Mouse (Mus musculus) hindbrain, embryonic 14.5 days (tissue): ENCODE measurements around the gene Cabp2. TPM values are rescaled to one million over a fixed set of nuclear protein-coding genes. Genes with fewer than 3 reads are reported as not detected.

Experiments
- ATAC-seq: fragments of 200-750 bp; cut with Nextera tagmentation; 2 replicates; pipeline ENCODE4 v1.8.0; 2017; ENCODE audit warnings: moderate number of reproducible peaks, mild to moderate bottlenecking, moderate TSS enrichment, moderate library complexity; ENCODE audit not compliant: low FRiP score
- DNase-seq: peaks from one replicate; pipeline ENCODE4 v3.0.0-alpha.2; 2015; ENCODE audit warnings: low spot score
- H3K27ac ChIP-seq: fragments of 300-500 bp; sonication (generic); 2 replicates; pipeline ENCODE4 v1.5.1; 2014; ENCODE audit warnings: mild to moderate bottlenecking, moderate library complexity
- H3K27me3 ChIP-seq: fragments of 300-500 bp; sonication (generic); 2 replicates; pipeline ENCODE4 v1.6.1; 2014; ENCODE audit warnings: mild to moderate bottlenecking, low read length, mixed read lengths; ENCODE audit not compliant: control insufficient read depth, insufficient read depth
- H3K36me3 ChIP-seq: fragments of 300-500 bp; sonication (generic); replicated peaks from 2 replicates; pipeline ENCODE4 v1.6.1; 2014; ENCODE audit not compliant: control insufficient read depth, insufficient read depth
- H3K4me1 ChIP-seq: fragments of 300-500 bp; sonication (generic); replicated peaks from 2 replicates; pipeline ENCODE4 v1.6.1; 2014; ENCODE audit warnings: antibody characterized with exemption, low read length, mixed read lengths; ENCODE audit not compliant: control insufficient read depth, insufficient read depth
- H3K4me2 ChIP-seq: fragments of 300-500 bp; sonication (generic); replicated peaks from 2 replicates; pipeline ENCODE4 v1.6.1; 2014; ENCODE audit warnings: mild to moderate bottlenecking, moderate library complexity
- H3K4me3 ChIP-seq: fragments of 300-500 bp; sonication (generic); replicated peaks from 2 replicates; pipeline ENCODE4 v1.5.1; 2014; ENCODE audit warnings: mild to moderate bottlenecking, low read length
- H3K9ac ChIP-seq: fragments of 300-500 bp; sonication (generic); 2 replicates; pipeline ENCODE4 v1.6.1; 2014
- H3K9me3 ChIP-seq: fragments of 300-500 bp; sonication (generic); 2 replicates; pipeline ENCODE4 v1.6.1; 2016; ENCODE audit warnings: low read length; ENCODE audit not compliant: control insufficient read depth
- WGBS: fragments of 180-500 bp; shearing (Covaris S2); extraction: QIAGEN DNeasy Blood & Tissue Kit; methylation state at CpG from one replicate; pipeline ENCODE4 v1.1.7; 2014; 5-methylcytosine and 5-hydroxymethylcytosine counted together
- polyA plus RNA-seq: library from polyadenylated mRNA; unstranded; fragments of >200 nt; fragmentation: Nextera tagmentation; extraction: Ambion mirVana; gene quantifications from 2 replicates; pipeline ENCODE4 v1.2.1, GENCODE M21; 2014

Cabp2 gene
- polyA plus RNA-seq, 1 experiment from 2014 or later: not detected

DNA sequence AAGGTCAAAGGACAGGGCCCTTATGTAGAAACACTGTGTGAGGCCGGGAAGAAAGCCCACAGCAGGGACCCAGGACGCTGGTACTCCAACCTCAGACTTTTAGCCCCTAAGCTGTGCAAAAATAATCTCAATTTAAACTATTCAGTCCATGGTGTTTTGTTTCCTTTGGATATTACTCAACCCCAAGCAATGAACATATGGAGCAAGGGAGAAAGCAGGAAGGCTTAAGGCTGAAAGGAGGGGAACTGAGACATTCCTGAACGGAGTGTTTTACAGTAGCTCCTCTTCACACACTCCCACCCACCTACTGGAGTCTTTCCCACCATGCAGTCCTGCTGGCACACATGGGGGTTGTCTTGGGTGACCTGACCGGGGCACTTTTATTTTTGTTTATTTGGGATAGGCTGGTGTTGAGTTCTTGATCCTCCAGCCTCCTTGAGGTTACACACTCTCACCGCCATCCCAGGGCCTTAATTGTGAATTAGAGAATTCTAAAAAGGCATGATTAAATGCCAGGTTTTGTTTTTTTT lies 13.5 kb downstream of the Cabp2 start:
- no peaks in the 10 kb centered on the region for H3K27me3 ChIP-seq
- no peaks in the 10 kb centered on the region for H3K36me3 ChIP-seq
- 78% methylated on average over 5 of the region's 5 CpGs for WGBS
- ATAC-seq: no peak
- no peak overlapping the region for H3K4me2 ChIP-seq
- no peaks in the 10 kb centered on the region for H3K9me3 ChIP-seq
- H3K9ac ChIP-seq: no peak overlapping the region
- no peak overlapping the region for H3K27ac ChIP-seq
- H3K4me3 ChIP-seq: no peak overlapping the region
- peaks cover 29% of the 10 kb centered on the region for H3K4me1 ChIP-seq
- DNase-seq: no peak

- peak overlapping the region; percentile 66; the same call in 1 of the 2 replicates for H3K4me3 ChIP-seq
- peaks cover 38% of the 10 kb centered on the region for H3K4me1 ChIP-seq
- H3K27me3 ChIP-seq: no peaks in the 10 kb centered on the region
- WGBS: 68% methylated on average over 3 of the region's 3 CpGs
- no peak for ATAC-seq
- no peaks in the 10 kb centered on the region for H3K9me3 ChIP-seq
- no peaks in the 10 kb centered on the region for H3K36me3 ChIP-seq
- peak overlapping the region; percentile 73 for H3K4me2 ChIP-seq
- H3K27ac ChIP-seq: 0 out of 2 replicates have a peak overlapping the region, but pooled peaks have one; percentile 89
- DNase-seq: no peak
- no peak overlapping the region for H3K9ac ChIP-seq
Measured at GRCm38 (mm10) chr19:4095802-4096201, 14.4 kb downstream of the Cabp2 start.

DNA sequence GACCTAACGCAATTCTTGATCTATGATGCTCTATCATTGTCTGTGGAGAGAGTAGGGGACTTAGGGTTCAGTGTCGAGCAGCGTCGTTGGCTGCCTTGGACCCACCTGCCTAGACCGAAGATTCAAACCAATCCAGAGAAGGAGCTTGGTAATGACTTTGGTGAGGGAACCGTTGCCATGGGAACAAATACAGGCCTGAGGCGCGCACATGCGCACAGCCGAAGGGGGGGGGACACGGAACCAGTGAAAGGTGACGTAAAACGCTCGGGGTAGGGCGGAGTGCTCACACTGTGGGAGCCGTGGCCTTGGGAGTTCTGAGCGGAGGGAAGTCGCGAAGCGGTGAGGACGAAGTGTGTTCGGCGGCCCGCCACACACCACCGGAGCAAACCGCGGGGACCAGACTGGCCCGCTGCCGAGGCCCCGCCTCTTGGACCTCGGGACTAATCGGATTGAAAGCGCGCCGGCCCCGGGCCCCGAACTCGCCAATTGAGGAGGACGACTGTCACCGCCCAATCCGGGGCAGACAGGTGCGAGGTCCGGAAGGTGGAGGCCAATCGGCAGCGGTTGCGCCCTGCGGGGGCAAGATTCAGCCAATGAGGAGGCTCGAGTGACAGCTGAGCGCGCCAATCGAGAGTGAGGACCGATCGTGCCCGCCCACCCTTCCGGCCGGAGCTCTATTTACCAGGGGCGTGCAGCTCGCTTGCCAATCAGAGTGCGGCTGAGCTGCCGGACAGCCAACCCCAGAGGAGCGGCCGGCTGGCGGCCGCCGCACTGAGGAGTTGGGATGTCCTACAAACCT lies 15.5 kb downstream of the Cabp2 start, which contains the start of gene Cdk2ap2:
Gene Cdk2ap2, plus strand, starts transcription at position 541 of the 799 bp plus-strand sequence.
- H3K9ac ChIP-seq: peak within 1 kb of the TSS; percentile 60
- DNase-seq (peak; percentile 99), ATAC-seq (peak; percentile 94)
- peak within 1 kb of the TSS; percentile 66 for H3K4me3 ChIP-seq
- H3K27ac ChIP-seq: peak within 1 kb of the TSS; percentile 89
- H3K4me2 ChIP-seq: peak within 1 kb of the TSS; percentile 73
- no peaks in the 10 kb centered on the region for H3K9me3 ChIP-seq
- H3K36me3 ChIP-seq: no peaks in the 10 kb centered on the region
- WGBS: under 1% methylated on average over 65 of the region's 65 CpGs
- peaks cover 45% of the 10 kb centered on the region for H3K4me1 ChIP-seq
- H3K27me3 ChIP-seq: peaks cover 7% of the 10 kb centered on the region; the same call in 1 of the 2 replicates

GRCm38 (mm10) chr19:4097441-4097825 lies 16.1 kb downstream of the Cabp2 start:
- Histone ChIP-seq H3K4me3 (peak overlapping the region; percentile 66), H3K9ac (peak overlapping the region; percentile 53), H3K9me3 (no peaks in the 10 kb centered on the region), H3K4me1 (peaks cover 48% of the 10 kb centered on the region), H3K36me3 (no peaks in the 10 kb centered on the region), H3K27me3 (peaks cover 9% of the 10 kb centered on the region; the same call in 1 of the 2 replicates), H3K4me2 (peak overlapping the region; percentile 73), H3K27ac (no peak overlapping the region)
- WGBS: 2% methylated on average over 21 of the region's 21 CpGs
- ATAC-seq (no peak), DNase-seq (no peak)

GRCm38 (mm10) chr19:4098426-4098825 lies 17.0 kb downstream of the Cabp2 start:
- H3K4me1 ChIP-seq: peaks cover 48% of the 10 kb centered on the region
- WGBS: 90% methylated on average over 13 of the region's 13 CpGs

DNA sequence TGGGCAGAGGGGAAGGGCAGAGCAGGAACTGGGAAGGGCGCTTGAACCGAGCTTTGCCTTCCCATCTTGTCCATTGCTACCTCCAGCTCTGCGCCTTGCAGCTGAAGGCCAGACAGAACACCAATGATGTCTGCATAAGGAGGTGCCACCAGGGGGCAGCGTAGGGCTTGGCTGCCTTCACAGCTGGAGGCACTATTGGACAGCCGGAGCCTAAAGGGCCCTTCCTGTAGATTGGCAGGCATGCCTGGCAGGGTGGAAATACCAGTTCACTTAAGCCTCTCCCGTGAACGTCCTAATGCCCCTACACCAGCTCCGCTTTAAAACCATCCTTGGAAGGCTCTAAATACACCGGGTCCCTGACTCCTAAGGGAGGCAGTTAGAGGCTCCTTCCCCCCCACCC lies 17.7 kb downstream of the Cabp2 start:
- ATAC-seq: no peak
- Histone ChIP-seq H3K4me1 (peaks cover 48% of the 10 kb centered on the region), H3K27me3 (peaks cover 9% of the 10 kb centered on the region; the same call in 1 of the 2 replicates), H3K4me2 (peak overlapping the region; percentile 86; the same call in 1 of the 2 replicates), H3K36me3 (peaks cover 5% of the 10 kb centered on the region), H3K27ac (no peak overlapping the region), H3K9ac (no peak overlapping the region), H3K4me3 (no peak overlapping the region), H3K9me3 (no peaks in the 10 kb centered on the region)
- peak; percentile 87 for DNase-seq
- 15% methylated on average over 9 of the region's 9 CpGs for WGBS

More at GRCm38 (mm10) chr19:4098426-4098825, 17.0 kb downstream of the Cabp2 start:
- ATAC-seq (no peak), DNase-seq (no peak)
- no peaks in the 10 kb centered on the region for H3K9me3 ChIP-seq
- H3K36me3 ChIP-seq: peaks cover 4% of the 10 kb centered on the region
- no peak overlapping the region for H3K4me2 ChIP-seq
- H3K4me3 ChIP-seq: no peak overlapping the region
- peaks cover 9% of the 10 kb centered on the region; the same call in 1 of the 2 replicates for H3K27me3 ChIP-seq
- H3K9ac ChIP-seq: no peak overlapping the region
- H3K27ac ChIP-seq: no peak overlapping the region

DNA sequence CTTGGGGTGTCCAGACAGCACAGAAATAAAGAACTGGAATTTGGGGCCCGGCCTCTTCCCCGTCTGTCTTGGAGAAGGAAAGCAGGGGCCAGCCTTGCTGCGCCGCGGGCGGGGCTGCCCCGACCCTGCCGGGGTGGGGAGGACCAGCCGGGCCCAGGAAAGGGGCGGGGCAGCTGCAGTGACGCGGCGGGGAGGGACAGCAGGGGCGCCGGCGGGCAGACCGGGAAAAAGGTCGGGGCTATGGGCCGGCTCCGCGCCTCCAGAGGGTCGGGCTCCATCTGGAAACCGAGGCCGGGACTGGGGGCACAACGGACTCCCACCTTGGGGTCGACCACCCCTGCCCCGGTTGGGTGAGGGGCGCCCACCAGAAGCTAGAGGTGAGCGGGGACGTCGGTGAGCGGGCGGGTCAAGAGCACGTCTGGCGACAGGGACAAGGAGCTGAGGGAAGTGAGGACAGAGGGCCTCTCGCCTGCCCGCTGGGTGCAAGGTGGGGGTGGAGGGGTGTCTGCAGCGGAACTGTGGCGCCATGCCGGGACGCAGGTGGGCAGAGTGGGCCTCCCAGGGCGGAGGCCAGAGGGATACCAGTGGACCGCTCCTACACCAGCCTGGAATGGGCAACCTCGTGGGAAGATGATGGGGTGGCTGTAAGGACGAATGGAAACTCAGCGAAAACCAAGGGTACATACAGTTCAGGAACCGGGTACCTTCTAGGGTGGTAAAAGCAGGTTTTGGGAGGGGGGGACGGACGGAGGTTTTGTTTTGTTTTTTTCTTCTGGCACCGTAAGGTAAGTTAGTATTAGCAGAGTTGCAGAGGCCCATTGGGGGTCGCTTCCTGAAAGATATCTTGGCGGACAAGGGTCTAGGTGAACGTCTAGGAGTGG lies 18.7 kb downstream of the Cabp2 start, which contains the start of gene Pitpnm1:
Gene Pitpnm1, plus strand, starts transcription at position 162 of the 881 bp plus-strand sequence.
- H3K4me3 ChIP-seq: peak within 1 kb of the TSS; percentile 64
- peak within 1 kb of the TSS; percentile 53 for H3K27ac ChIP-seq
- peak within 1 kb of the TSS; percentile 75 for H3K9ac ChIP-seq
- peaks cover 48% of the 10 kb centered on the region for H3K4me1 ChIP-seq
- peak within 1 kb of the TSS; percentile 86 for H3K4me2 ChIP-seq
- under 1% methylated on average over 52 of the region's 53 CpGs for WGBS
- DNase-seq (no peak), ATAC-seq (no peak)
- no peaks in the 10 kb centered on the region for H3K9me3 ChIP-seq
- peaks cover 5% of the 10 kb centered on the region for H3K36me3 ChIP-seq
- H3K27me3 ChIP-seq: peaks cover 9% of the 10 kb centered on the region; the same call in 1 of the 2 replicates

- peak; percentile 59 for DNase-seq
- H3K4me3 ChIP-seq: peak overlapping the region; percentile 64
- H3K9ac ChIP-seq: peak overlapping the region; percentile 75
- H3K27me3 ChIP-seq: peaks cover 9% of the 10 kb centered on the region; the same call in 1 of the 2 replicates
- no peak; the same call in 1 of the 2 replicates for ATAC-seq
- H3K9me3 ChIP-seq: no peaks in the 10 kb centered on the region
- peaks cover 11% of the 10 kb centered on the region for H3K36me3 ChIP-seq
- under 1% methylated on average over 52 of the region's 52 CpGs for WGBS
- peak overlapping the region; percentile 86 for H3K4me2 ChIP-seq
- H3K4me1 ChIP-seq: peaks cover 48% of the 10 kb centered on the region
- peak overlapping the region; percentile 53 for H3K27ac ChIP-seq
Measured at GRCm38 (mm10) chr19:4100718-4101261, 19.4 kb downstream of the Cabp2 start.
